Mouse (Mus musculus) heart, postnatal 36 days (tissue): ENCODE results near the gene Tal1. TPM values are rescaled to one million over a fixed set of nuclear protein-coding genes. Genes with fewer than 3 reads are reported as not detected.

Experiments used
- DNase-seq, 2 experiments: peaks; one replicate each; pipeline ENCODE4 v3.0.0; 2021 to 2022
- intact Hi-C: fragments of 180-260 bp; cut with DNase I; formaldehyde crosslinking; loops from one replicate; pipeline ENCODE4 v1.15.1; 2025
- total RNA-seq, 2 experiments: library from RNA; stranded (reverse); gene quantifications; 2 replicates each; pipeline ENCODE4 v1.2.3; 2021

The Tal1 gene
- total RNA-seq, 2 experiments from 2014 or later = 4.0 to 4.3 TPM

GRCm38 (mm10) chr4:115062875-115063517 is 6.8 kb downstream of the Tal1 start:
- DNase-seq = peak; percentile 31 to 32
- intact Hi-C loops = loop anchor here (2.0 kb wide), 1 partner anchor 22 kb away; no protein-coding TSS in a partner anchor

- no peak for DNase-seq
- intact Hi-C loops = loop anchor here (2.0 kb wide), 1 partner anchor 21 kb away; no protein-coding TSS in a partner anchor
These were observed 7.5 kb downstream of the Tal1 start for GRCm38 (mm10) chr4:115063518-115064239.

GRCm38 (mm10) chr4:115071668-115072067 is 15.4 kb downstream of the Tal1 start:
- no peak for DNase-seq
- intact Hi-C loops = no loop called here

GRCm38 (mm10) chr4:115074789-115075188 is 18.6 kb downstream of the Tal1 start:
- intact Hi-C loops = loop anchor here (2.0 kb wide), 1 partner anchor 16 kb away; no protein-coding TSS in a partner anchor

GRCm38 (mm10) chr4:115075204-115075915 is 19.1 kb downstream of the Tal1 start:
- intact Hi-C loops = loop anchor here (2.0 kb wide), 1 partner anchor 17 kb away; no protein-coding TSS in a partner anchor
- peak; percentile 26 to 35 for DNase-seq

More at GRCm38 (mm10) chr4:115074789-115075188, 18.6 kb downstream of the Tal1 start:
- no peak for DNase-seq

- intact Hi-C loops = no loop called here
- DNase-seq = peak in 1 of 2 experiments; percentile 32
These were observed 22.9 kb downstream of the Tal1 start for GRCm38 (mm10) chr4:115078892-115079820.

- intact Hi-C loops = loop anchor here (10.0 kb wide), 1 partner anchor 415 kb away; no protein-coding TSS in a partner anchor
- DNase-seq = no peak
These were observed 23.7 kb downstream of the Tal1 start for GRCm38 (mm10) chr4:115079821-115080349.

- no peak for DNase-seq
- intact Hi-C loops = loop anchor here (10.0 kb wide), 1 partner anchor 418 kb away; no protein-coding TSS in a partner anchor
These were observed 26.8 kb downstream of the Tal1 start for GRCm38 (mm10) chr4:115083031-115083430.

GRCm38 (mm10) chr4:115085522-115086095 is 29.4 kb downstream of the Tal1 start:
- intact Hi-C loops = loop anchor here (1.0 to 10.0 kb wide), 4 partner anchors 23 to 421 kb away; no protein-coding TSS in a partner anchor
- DNase-seq = peak; percentile 64 to 79

- intact Hi-C loops = loop anchor here (10.0 kb wide), 1 partner anchor 421 kb away; no protein-coding TSS in a partner anchor
- DNase-seq = no peak
These were observed 30.0 kb downstream of the Tal1 start for GRCm38 (mm10) chr4:115086257-115086656.

- intact Hi-C loops = loop anchor here (10.0 kb wide), 1 partner anchor 422 kb away; no protein-coding TSS in a partner anchor
- DNase-seq = no peak
These were observed 30.7 kb downstream of the Tal1 start for GRCm38 (mm10) chr4:115086763-115087415.

- intact Hi-C loops = loop anchor here (10.0 kb wide), 1 partner anchor 424 kb away; no protein-coding TSS in a partner anchor
These were observed 32.5 kb downstream of the Tal1 start, which contains the start of gene Pdzk1ip1 for GRCm38 (mm10) chr4:115088611-115089338. Gene Pdzk1ip1, plus strand, starts transcription at chr4:115088708.

GRCm38 (mm10) chr4:115090592-115090991 is 34.4 kb downstream of the Tal1 start:
- no peak for DNase-seq
- intact Hi-C loops = no loop called here

More at GRCm38 (mm10) chr4:115088611-115089338, 32.5 kb downstream of the Tal1 start, which contains the start of gene Pdzk1ip1:
- no peak for DNase-seq

GRCm38 (mm10) chr4:115091806-115092205 is 35.6 kb downstream of the Tal1 start:
- intact Hi-C loops = no loop called here
- DNase-seq = no peak

- intact Hi-C loops = no loop called here
- no peak for DNase-seq
These were observed 37.2 kb downstream of the Tal1 start for GRCm38 (mm10) chr4:115093331-115093864.

GRCm38 (mm10) chr4:115094056-115094455 is 37.8 kb downstream of the Tal1 start:
- intact Hi-C loops = no loop called here
- no peak for DNase-seq
